Mouse (Mus musculus) spleen, embryonic (tissue): Measurements from ENCODE around the gene Abhd17c.
"Not testable (repeated sequence)": the region's sequence is repeated elsewhere in the genome, so short reads cannot be mapped to it uniquely, and the experiment has no call there.

Experiments used
- CTCF ChIA-PET: fragments of 350-600 bp; sonication (Branson Sonifier 250); formaldehyde crosslinking; loops from one replicate; lab custom pipeline; 2022; lab: Charles Lee

Abhd17c gene

DNA sequence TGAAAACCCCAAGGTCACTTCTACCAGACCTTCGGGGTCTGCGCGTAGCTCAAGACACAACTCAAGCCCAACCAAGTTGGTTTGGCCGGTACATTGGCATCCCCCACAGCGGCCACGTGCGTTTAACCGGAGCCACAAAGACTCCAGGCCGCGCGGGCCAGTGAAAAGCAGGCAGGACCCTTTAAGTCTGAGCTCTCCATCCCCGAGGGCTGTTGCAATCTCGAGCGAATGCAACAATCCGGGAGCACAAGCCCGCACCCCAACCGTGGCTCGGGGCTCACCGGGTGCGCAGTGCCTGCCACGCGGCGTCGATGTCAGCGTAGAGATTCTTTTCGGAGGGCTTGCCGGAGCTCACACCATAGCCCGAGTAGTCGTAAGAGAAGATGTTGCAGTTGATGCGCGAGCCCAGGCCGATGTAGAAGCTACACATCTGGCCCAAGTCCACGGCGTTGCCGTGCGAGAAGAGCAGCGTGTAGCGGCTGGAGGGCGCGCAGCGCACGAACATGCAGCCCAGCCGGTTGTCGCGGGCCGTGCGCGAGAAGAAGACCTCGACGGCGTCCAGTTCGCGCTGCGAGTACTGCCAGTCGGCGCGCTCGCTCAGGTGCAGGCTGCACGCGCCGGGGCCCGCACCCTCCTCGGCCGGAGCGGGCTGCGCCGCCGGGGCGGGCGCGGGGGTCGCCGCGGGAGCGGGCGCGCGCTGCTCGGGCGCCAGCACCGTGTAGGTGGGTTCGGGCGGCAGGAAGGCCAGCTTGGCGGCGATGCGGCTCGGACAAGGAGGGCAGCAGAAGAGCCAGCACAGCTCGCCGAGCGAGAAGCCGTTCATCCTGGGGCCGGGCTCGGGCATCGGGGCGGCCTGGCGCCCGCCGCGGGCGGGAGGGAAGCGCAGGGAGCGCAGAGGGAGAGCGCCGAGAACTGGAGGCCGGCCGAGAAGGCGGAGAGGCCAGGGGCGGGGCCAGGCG, at the start of gene Abhd17c:
Abhd17c (minus strand) TSS at position 893 of the 959 bp plus-strand sequence.
- CTCF ChIA-PET = interaction anchor here (0.7 to 0.8 kb wide), 2 partner anchors 121 to 496 kb away, joined by 3 to 4 read pairs; no protein-coding TSS in a partner anchor

DNA sequence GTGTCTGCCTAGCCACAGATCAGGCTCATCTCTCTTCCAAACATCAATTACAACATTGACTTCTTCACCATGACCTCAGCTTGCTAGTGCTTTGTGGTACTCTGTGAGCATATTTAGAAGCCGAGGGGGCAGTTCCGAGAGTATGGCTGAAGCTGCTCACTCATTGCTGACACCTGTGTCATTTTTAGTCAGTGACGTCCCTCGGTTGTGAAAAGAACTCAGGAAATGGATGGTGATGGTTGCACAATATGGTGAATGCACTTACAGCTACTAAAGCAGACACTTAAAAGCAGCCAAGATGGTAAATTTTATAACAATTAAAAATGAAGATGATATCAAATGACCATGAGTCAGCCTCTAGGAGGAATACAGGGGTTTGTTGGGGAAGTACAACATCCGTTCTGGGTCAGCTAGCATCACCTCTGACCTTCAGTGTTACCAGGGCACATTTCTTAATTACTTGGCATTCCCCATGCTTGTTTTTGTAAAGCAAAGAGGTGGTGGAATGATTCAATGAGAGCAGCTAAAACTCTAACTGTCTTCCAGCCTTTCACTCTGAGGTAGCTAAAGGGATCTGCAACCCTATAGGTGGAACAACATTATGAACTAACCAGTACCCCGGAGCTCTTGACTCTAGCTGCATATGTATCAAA, 45.6 kb upstream of the Abhd17c start:
- CTCF ChIA-PET = no interaction called here

DNA sequence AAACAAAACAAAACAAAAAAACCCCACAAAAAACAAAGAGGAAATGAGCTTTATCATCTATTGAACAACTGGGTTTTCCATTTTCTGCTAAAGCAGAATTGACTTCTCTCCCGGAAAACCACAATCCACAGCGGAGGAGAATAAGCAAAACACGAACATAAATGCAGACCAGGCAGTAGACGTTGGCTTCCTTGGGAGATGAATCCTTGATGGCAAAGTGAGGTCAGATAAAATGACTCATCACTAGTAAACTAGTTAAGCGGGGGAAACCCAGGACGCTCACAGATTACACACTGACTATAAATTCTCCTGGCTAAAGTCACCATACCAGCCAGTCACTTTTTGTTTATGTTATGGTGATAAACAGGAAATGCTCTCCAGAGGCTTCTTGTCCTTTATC, 44.5 kb upstream of the Abhd17c start:
- CTCF ChIA-PET = no interaction called here

DNA sequence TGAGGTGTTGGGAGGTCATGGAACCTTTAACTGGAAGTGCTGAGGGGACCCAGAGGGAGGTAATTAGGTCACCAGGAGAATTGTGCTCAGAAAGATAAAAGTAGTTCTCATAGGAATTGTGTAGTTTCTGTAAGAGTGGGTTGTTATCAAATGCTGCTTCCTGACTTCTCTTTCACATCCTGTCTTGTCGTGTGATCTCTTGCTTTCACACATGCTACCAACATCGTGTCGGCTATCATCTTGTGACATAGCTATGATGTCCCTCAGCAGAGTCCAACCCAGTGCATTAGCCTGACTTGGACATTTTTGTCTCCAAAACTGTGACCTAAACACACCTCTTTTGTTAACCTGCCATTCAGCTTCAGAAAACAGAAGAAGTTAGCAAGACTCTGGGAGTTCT, 40.6 kb upstream of the Abhd17c start:
- CTCF ChIA-PET = no interaction called here

DNA sequence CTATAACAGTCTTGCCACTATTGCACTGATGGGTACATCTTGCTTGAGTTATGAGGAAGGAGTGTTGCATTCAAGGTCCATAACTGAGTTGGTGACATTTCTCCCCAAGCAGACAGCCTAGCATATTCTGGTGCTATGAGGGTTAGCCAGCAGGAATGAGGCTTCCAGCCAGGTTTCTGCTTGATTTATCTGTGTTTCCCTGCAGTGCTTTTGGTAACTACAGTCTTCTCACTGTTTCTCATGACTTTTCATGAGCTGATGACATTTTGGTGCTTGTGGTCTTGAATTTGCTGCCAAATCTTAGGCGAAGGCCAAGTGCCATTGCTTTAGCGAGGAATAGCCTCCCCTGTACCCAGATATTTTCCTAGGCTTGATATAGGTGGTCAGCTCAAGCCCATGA, 39.8 kb upstream of the Abhd17c start:
- CTCF ChIA-PET = no interaction called here

GRCm38 (mm10) chr7:84188196-84188595, 36.5 kb upstream of the Abhd17c start:
- CTCF ChIA-PET = no interaction called here

DNA sequence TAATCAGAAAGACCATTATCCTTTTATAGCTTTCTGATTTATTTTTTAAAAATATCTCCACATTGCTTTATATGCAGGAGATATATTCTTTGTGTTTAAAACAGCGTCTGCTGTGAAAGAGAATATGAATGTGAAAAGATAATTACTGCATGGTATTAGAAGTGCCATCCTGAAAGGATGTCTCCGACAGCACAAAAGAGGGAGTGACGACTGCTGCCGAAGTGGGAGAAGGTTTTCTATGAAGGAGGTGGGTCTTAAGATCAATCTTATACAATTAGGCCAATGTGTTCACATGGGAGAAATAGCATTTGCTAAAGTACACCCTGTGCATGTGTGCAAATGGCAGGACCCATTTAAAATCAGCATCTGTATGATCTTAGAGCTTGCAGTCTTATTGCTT, 33.5 kb upstream of the Abhd17c start:
- CTCF ChIA-PET = no interaction called here

- CTCF ChIA-PET = interaction anchor here (0.5 kb wide), 1 partner anchor 75 kb away, joined by 10 read pairs; no protein-coding TSS in a partner anchor
Measured at GRCm38 (mm10) chr7:84184703-84185102, 33.0 kb upstream of the Abhd17c start.

DNA sequence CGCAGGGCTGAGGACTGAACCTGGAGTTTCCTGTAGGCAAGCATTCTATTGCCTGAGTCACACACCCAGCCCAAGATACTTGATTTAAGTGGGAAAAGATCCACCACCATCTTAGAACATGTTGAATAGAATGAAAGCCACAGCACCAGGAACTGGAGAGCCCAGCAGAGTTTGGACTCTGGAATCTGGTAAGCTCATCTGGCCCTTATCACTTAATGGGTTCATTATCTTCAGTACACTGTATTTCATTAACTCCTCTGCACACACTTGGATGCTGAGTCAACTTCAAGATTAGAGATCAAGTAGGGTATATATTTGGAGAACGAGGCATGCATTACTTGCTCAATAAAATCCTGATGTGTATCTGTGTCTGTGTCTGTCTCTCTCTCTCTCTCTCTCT, 27.1 kb upstream of the Abhd17c start:
- CTCF ChIA-PET = not testable (repeated sequence)

DNA sequence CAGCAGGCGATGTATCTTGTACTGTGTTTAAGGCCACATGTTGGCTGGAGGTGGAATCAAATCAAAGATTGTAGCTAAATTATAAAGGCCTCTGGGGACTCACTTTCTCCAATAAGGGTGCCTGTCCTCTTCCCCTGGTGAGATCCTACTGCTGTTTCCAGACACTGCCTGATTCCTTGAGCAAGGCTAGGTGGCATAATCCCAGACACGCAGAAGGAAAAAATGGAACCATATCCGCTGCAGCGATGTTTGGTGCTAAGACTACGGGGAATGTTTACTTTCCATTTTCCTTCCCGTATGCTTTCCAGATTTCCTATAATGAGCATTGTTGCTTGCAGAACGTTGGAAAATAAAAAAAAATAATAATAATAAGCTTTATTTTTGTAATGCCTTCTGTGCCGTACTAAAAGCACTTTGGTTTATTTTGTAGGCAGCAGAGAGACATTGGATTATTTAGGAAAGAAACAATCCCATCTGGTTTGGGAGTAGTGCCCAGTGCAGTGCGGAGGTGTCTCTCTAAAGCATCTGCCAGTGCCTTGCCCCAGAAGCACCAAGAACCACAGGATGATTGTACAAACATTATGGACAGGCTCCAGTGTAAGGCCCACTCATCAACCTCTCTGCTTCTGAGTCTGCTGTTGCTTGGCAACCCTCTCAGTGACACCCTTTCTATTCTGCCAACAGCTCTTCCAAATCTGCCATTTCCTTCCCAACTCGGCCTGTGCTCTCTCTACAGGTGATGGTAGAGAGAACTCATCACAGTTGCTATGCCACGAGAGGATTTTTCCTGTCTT, 23.2 kb upstream of the Abhd17c start:
- CTCF ChIA-PET = no interaction called here

DNA sequence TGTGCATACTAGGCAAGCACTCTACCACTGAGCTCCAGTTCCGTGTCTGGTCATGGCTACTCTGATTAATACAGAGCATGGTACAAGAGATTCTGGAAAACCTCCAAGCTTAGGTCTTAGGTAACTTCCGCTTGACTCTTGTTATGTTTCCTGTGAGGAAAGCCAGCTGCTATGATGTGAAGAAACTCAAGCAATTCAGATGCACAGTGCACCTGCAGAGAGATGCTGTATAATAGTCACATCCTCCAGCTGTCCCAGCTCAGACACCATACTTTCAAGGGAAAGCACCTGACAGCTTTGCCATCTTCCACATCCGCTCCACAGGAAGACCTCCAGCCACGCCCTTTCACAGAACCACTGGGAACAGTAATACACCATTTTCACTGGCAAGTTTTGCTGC, 21.7 kb upstream of the Abhd17c start:
- CTCF ChIA-PET = no interaction called here

DNA sequence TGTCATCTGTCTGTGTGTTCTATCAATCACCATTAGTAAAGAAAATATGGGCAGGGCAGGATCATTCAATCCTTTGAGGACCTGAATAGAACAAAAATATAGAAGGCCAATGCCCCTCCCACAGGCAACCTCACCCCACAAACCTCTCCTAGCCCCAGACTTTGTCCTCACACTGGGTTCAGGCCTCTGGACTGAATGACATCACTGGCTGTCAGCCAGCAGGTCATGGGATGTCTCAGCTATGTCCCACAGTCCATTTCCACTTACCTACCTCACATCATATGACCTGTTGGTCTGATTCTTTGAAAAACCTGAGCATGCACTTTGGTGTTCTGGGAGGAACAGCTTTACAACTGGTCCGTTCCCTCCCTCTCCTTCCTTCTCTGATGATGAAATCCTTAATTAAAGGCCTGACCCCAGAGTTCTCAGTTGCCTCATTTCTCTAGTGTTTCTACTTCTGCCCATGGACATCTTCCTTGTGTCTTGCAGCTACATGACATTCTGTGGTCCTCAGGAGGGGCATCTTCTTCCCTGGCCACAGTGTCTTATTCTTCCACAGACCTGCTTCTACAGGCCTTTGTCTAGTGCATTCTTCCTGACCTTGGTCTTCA, 19.6 kb upstream of the Abhd17c start:
- CTCF ChIA-PET = no interaction called here

DNA sequence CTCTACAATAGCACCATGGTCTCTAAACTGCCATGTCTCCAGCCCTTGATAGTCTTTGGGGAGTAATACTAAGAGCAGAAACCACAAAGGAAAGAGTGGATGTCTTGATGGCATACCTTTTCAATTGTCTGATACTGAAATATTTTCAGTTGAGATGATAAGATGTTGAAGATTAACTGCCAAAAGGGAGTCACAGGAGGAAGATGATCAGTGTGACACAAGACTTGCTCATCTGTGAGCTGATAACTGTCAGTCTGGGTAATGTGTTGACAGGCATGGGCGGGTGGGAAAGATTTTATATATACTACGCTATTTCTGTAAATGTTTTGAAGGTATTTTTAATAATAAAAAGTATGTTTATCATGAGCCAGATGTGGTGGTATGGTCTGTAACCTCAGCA, 16.7 kb upstream of the Abhd17c start:
- CTCF ChIA-PET = no interaction called here

- CTCF ChIA-PET = interaction anchor here (0.7 kb wide), 1 partner anchor 279 kb away, joined by 10 read pairs; no protein-coding TSS in a partner anchor
Measured at GRCm38 (mm10) chr7:84166721-84167419, 15.2 kb upstream of the Abhd17c start.

DNA sequence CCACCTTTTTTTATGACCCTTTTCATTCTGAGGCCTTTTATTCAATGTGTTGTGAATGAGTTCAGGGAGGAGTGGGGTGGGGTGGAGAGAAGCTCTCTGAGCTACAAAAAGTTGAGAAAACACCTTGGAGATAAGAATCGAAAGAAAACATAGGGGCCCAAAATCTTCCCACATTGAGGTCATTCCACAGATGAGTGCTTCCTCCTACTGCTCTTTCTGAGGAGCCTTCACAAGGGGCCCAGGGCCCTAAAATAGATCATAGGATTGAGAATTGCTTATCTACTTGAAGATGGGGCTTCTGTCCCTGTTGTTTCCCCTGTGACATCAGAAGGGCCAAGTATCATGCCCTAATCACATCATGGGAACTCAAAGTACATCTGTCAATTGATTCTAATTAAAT, 14.3 kb upstream of the Abhd17c start:
- CTCF ChIA-PET = no interaction called here

GRCm38 (mm10) chr7:84165288-84165687, 13.6 kb upstream of the Abhd17c start:
- CTCF ChIA-PET = interaction anchor here (0.7 kb wide), 1 partner anchor 242 kb away, joined by 3 read pairs; no protein-coding TSS in a partner anchor

GRCm38 (mm10) chr7:84164880-84165279, 13.2 kb upstream of the Abhd17c start:
- CTCF ChIA-PET = interaction anchor here (0.7 to 1.2 kb wide), 2 partner anchors 17 to 241 kb away, joined by 3 read pairs; no protein-coding TSS in a partner anchor

GRCm38 (mm10) chr7:84164419-84164818, 12.7 kb upstream of the Abhd17c start:
- CTCF ChIA-PET = interaction anchor here (1.2 kb wide), 1 partner anchor 16 kb away, joined by 3 read pairs; no protein-coding TSS in a partner anchor

DNA sequence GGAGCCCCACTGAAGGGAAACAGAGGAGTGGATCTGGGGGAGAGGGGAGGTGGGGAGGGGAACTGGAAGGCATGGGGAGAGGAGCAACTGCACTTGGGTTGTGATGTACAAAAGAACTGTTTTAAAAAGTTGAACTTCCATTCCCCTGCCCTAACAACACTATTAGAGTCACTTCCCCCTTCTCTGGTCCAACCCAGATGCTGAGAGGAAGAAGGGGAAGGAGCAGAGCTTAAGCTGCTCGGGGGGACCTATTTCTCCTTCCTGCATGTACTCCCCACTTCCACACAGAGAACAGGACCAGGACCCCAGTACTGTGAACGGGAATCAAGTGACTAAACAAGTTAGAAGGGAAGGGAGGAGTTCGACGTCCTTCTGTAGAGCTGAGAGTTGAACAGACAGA, 11.9 kb upstream of the Abhd17c start:
- CTCF ChIA-PET = interaction anchor here (1.2 kb wide), 1 partner anchor 16 kb away, joined by 3 read pairs; no protein-coding TSS in a partner anchor

GRCm38 (mm10) chr7:84159414-84159813, 7.7 kb upstream of the Abhd17c start:
- CTCF ChIA-PET = no interaction called here
